Mouse (Mus musculus) embryo, embryonic 11.5 days (tissue): ENCODE results near the gene Snrpg.
"Not testable (repeated sequence)": the region's sequence is repeated elsewhere in the genome, so short reads cannot be mapped to it uniquely, and the experiment has no call there.

Source experiments
- DNase-seq: peaks from one replicate; pipeline ENCODE4 v3.0.0-alpha.2; 2012; ENCODE audit warnings: low read depth, low spot score

The Snrpg gene

GRCm38 (mm10) chr6:86366853-86367249 is 4.3 kb upstream of the Snrpg start:
- DNase-seq, result no peak

- no peak for DNase-seq
These were observed 2.6 kb upstream of the Snrpg start for GRCm38 (mm10) chr6:86368479-86368878.

- DNase-seq, result no peak
These were observed 901 bp upstream of the Snrpg start for GRCm38 (mm10) chr6:86370093-86370713.

- peak; percentile 94 for DNase-seq
These were observed 322 bp downstream of the Snrpg start for GRCm38 (mm10) chr6:86371340-86371911.

- no peak for DNase-seq
These were observed 929 bp downstream of the Snrpg start for GRCm38 (mm10) chr6:86371950-86372516.

DNA sequence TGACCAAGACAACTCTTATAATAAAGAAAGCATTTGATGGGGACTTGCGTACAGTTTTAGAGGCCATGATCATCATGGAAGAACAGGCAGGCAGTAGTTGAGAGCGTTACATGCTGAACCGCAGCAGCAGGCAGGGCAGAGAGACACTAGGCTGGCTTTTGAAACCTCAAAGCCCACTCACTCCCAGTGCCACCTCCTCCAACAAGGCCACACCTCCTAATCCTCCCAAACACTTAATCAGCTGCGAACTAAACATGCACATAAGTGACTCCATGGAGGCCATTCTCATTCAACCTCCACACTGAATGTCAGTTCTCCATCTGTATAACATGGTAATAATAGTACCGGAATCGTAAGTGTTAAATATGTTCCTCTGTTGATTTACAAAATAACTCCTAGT is 2.5 kb downstream of the Snrpg start:
- no peak for DNase-seq

GRCm38 (mm10) chr6:86378341-86378740 is 7.2 kb downstream of the Snrpg start:
- no peak for DNase-seq

- not testable (repeated sequence) for DNase-seq
These were observed 9.0 kb downstream of the Snrpg start for GRCm38 (mm10) chr6:86380112-86380511.

GRCm38 (mm10) chr6:86382551-86382950 is 11.4 kb downstream of the Snrpg start:
- no peak for DNase-seq

DNA sequence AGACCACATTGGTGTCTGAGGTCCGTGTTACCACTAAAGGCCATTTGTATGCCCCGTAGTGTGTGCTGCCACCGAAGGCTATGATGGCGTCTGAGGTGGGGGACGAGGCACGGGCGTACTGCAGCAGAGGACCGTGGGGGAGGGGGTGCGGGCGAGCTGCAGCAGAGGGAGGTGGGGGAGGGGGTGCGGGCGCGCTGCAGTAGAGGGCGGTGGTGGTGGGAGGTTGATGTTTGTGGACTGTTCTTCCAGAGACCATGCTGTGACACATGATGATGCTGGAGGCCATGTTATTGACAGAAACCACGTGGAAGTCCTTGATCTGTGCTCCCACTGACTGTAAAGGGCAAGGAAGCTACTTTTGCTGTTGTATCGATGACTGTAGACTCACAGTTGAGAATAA is 12.3 kb downstream of the Snrpg start:
- DNase-seq, result no peak

DNA sequence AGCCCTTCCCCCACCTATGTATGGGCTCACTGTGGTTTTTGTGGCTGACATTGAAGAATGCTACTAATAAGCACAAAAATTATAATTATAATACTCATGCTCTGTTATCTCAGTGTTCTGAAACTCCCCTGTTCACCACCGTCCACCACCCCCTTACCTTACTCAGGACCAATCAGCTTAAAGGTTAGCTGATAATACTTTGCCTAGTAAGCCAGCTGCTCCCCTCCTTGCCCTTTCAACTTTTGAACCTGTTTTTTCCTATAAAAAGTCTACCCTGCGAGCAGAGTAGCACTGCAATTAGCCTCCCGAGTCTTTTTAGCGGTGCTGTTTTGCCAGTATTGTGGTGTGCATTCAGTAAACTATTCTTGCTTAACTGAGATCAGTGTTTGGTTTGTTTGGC is 13.6 kb downstream of the Snrpg start:
- no peak for DNase-seq

DNA sequence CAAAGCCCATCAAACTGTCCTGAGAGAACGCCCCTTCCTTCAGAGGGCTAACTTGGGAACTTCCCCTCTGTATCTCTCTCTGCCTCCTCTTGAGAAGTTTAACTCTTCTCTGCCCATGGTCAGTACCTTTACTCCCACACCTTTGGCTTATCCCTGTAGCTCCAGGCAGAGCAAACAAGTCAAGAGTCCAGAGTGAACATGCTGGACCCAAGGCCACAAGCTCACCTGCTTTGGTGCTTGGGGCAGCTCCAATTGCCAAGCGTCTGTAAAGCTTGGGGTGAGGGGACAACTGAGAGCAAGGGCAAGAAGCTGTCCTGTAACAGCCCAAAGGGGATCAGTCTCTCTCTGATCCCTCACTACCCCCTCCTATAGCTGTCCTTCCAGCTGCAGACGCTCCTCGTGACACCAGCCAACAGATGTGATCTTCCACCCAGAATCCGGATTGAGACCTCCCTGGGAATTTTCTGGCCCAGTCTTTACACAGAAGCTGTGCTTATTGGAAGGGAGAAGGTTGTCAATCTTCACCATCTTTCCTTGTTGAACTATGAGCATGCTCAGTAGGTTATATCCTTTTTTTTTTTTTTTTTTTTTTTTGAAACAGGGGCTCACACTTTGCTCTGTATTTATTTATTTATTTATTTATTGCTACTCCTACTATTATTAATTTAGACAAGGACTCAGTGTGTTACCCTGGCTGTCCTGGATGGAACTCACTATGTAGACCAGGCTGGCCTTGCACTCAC is 14.4 kb downstream of the Snrpg start:
- DNase-seq, result no peak

DNA sequence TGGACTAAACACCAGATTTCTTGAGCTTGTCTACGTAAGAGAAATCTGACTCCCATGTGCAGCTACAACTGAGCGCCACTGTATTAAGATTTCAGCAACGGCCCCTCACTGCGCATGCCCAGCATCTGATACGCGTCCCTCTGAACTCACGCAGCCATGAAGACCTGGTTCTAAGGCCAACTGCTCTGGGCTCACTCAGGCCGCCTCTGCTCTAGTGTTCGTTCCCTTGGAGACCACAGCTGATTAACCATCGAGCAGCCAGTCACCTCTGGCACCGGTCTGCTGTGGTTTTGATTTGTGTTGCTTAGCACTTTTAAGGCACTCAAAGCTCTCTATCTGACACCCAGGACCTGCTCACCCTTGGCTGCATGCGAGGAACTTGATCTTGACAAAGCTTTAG is 16.2 kb downstream of the Snrpg start:
- DNase-seq, result no peak

DNA sequence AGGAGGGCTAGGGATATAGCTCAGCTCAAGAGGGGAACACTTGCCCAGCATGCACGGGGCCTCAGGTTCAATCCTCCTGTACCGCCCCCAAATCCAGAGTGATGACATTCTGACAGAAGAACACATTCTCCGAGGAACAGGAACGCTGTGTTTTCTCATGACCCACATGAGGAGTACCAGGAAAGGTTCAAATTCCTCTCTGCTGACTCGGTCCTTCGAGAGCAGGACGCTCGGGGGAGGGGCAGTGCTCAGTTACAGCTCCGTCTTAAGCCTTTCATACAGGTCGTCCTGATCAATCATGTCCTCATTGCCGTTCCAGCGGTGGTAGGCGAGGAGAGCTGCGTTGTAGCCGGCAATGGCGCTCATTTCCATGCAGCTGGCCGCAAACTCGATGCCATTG is 17.4 kb downstream of the Snrpg start:
- DNase-seq, result no peak

DNA sequence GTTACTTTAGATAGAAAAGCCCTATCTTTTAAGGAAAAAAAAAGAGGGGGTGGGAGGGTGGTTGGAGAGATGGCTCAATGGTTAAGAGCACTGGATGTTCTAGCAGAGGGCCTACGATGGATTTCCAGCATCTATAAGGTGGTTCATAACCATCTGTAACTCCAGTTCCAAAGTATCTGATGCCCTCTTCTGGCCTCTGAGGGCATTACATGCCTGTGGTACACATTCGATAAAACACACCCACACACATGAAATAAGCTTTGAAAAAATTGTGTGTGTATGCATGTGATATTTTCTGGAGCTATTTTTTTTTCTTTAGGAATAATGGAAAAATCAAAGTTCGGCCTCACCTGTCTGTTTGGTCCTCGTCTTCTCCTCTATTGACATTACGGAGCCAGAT is 20.2 kb downstream of the Snrpg start:
- no peak for DNase-seq

- no peak for DNase-seq
These were observed 22.1 kb downstream of the Snrpg start for GRCm38 (mm10) chr6:86393187-86393586.

- DNase-seq, result no peak
These were observed 23.1 kb downstream of the Snrpg start for GRCm38 (mm10) chr6:86394078-86394720.

DNA sequence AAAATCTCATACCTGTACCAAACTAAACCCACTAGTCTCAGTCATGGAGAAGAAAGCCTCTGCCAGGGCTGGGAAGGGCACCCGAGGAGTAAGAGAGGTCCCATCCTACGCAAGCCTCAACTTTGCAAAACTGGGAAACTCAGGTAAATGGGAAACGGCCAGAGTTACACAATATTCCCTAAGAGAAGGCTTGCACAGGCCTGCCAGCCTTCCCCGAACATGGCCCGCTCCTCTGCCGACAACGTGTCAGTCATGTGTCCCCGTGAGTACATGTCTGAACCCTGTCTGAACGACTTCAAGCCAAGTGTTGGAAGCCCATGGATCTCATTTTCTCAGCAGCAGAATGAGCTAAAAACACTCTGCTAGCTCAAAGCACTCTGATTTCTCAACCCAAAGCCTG is 23.9 kb downstream of the Snrpg start:
- DNase-seq, result no peak

DNA sequence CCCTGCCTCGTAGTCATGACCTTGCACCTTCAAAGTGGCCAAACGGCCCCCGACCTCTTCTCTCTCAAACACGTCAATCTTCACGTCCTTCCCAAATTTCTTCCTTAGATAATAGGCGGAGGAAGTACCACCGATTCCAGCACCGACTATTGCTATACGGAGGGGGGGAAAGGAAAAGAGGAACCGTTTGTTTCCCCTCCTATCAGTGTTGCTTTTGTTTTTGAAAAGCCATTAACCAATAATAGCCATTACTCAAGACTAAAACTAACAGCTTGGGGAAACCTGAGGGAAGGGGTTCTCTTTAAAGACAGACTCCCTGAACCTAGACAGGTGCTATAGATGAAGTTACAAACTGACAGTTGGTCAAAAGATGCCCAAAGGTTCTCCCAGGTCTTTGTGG is 24.9 kb downstream of the Snrpg start:
- no peak for DNase-seq

DNA sequence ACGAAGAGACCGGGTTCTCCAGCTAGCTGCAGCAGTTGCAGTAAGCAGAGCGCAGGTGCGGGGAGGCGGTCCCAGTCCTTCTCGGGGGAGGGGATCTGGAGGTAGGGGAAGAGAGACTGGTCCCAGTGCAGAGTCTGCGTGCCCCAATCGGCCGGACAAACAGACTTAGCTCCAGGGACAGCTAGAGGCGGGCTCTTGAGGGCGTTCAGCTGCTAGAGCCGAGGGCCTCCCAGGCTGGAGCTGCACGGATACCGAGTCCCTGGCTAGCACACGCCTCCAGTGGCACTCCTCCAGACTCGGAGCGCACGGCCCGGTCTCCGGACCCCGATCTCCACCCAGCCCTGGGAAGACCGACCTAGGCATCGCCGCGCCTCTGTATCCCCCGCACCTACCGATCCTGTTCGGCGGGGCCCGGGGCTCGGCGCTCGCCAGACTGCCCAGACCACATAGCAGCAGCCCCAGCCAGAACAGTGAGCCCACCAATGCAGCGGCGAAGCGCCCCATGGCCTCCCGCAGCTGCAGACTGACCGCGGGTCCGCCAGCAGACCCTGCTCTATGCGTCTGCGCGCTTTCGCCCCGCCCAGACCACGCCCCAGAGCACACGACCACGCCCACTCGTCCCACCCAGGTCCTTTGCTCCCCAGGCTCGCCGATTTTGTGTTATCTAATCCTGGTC is 25.6 kb downstream of the Snrpg start, which contains the start of gene Pcyox1:
Gene Pcyox1 (minus strand): TSS at position 574 of the 676 bp plus-strand sequence.
- peak; percentile 80 for DNase-seq

GRCm38 (mm10) chr6:86397257-86397980 is 26.3 kb downstream of the Snrpg start:
- DNase-seq, result no peak
